Mouse (Mus musculus) limb, embryonic 10.5 days (tissue): Measurements from ENCODE around the gene Acad11. TPM values are rescaled to one million over a fixed set of nuclear protein-coding genes. Genes with fewer than 3 reads are reported as not detected.
A peak's percentile ranks its signal among the peaks of the same experiment; 100 is the strongest.

Experiments used
- DNase-seq: peaks from one replicate; pipeline ENCODE4 v3.0.0-alpha.2; 2017; ENCODE audit warnings: low spot score
- H3K27ac ChIP-seq: fragments of 300-500 bp; sonication (generic); 2 replicates; pipeline ENCODE4 v1.5.1; 2016; ENCODE audit warnings: mild to moderate bottlenecking
- H3K27me3 ChIP-seq: fragments of 300-500 bp; sonication (generic); 2 replicates; pipeline ENCODE4 v1.6.1; 2016; ENCODE audit warnings: low read depth, mild to moderate bottlenecking; ENCODE audit not compliant: poor library complexity, severe bottlenecking
- H3K36me3 ChIP-seq: fragments of 300-500 bp; sonication (generic); 2 replicates; pipeline ENCODE4 v1.6.1; 2016; ENCODE audit warnings: mild to moderate bottlenecking, moderate library complexity
- H3K4me1 ChIP-seq: fragments of 300-500 bp; sonication (generic); 2 replicates; pipeline ENCODE4 v1.6.1; 2016
- H3K4me3 ChIP-seq: fragments of 300-500 bp; sonication (generic); 2 replicates; pipeline ENCODE4 v1.5.1; 2016; ENCODE audit warnings: mild to moderate bottlenecking, moderate library complexity
- H3K9me3 ChIP-seq: fragments of 300-500 bp; sonication (generic); replicated peaks from 2 replicates; pipeline ENCODE4 v1.6.1; 2016; ENCODE audit warnings: mild to moderate bottlenecking
- WGBS: fragments of 180-500 bp; shearing (Covaris S2); methylation state at CpG from one replicate; pipeline ENCODE4 v1.1.7; 2016; 5-methylcytosine and 5-hydroxymethylcytosine counted together
- polyA plus RNA-seq: library from polyadenylated mRNA; unstranded; fragments of >200 nt; fragmentation: Nextera tagmentation; extraction: Ambion mirVana; gene quantifications from 2 replicates; pipeline ENCODE4 v1.2.1, GENCODE M21; 2016

The Acad11 gene
- 9.2 and 10.9 TPM in 2 replicates for polyA plus RNA-seq

DNA sequence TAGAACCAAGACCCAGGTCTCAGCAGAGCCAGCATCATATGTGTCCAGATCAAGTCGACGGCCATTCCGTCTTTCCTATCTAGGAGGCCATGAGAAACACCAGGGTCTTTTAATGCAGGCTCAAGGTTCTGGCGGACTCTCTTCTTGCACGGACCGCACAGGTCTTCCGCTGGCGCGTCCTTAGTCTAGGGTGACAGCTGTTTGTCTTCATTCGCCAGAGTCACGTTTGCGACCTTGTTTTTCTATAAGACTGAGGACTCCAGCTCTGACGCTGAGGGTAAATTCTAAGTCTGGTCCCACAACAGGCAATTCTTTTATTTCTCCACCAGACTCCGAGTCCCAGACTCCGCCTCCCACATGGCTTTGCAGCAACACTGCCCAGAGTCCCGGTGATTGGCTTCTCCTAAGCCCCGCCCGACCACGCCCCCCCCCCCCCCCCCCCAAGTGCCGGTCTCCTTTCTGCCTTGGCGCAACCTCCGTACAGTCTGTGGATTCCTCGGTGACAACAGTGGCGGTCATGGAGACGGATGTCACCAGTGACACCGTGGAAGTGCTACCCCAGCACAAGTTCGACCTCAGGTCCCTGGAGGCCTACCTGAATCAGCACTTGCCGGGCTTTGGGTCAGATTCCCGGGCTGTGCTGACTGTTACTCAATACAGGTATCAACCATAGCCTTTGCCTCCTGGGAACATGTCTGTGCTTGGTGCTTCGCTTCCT, at the start of gene Acad11:
Acad11 (plus strand) TSS at position 134 of the 718 bp plus-strand sequence.
- H3K27ac ChIP-seq, result peak within 1 kb of the TSS; percentile 90
- H3K4me1 ChIP-seq, result peaks cover 18% of the 10 kb centered on the region
- H3K9me3 ChIP-seq, result no peaks in the 10 kb centered on the region
- WGBS, result under 1% methylated on average over 30 of the region's 30 CpGs
- H3K36me3 ChIP-seq, result peaks cover 19% of the 10 kb centered on the region
- H3K4me3 ChIP-seq, result peak within 1 kb of the TSS; percentile 87
- H3K27me3 ChIP-seq, result no peaks in the 10 kb centered on the region
- peak; percentile 87 for DNase-seq

DNA sequence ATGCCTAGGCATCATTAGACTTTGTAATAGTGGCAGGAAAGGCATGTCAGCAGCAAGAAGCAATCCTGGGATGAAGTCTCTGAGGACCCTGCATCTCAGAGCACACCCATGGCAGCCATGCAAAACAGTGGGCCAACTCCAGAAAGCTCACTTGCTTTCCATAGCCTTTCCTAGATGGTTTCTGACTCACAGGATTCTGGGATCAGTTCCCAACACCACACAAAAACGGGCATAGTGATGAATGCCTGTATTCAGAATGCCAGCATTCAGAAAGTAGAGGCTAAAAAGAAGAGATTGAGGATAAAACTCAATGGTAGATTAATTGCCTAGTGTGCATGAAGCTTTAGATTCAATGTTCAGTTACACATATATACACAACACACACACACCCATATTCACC, 48.7 kb upstream of the Acad11 start:
- no peak for DNase-seq
- H3K9me3 ChIP-seq, result no peaks in the 10 kb centered on the region
- peaks cover 39% of the 10 kb centered on the region for H3K36me3 ChIP-seq
- H3K4me1 ChIP-seq, result no peaks in the 10 kb centered on the region
- WGBS, result 64% methylated on average over 1 of the region's 1 CpGs
- no peak overlapping the region for H3K27ac ChIP-seq
- H3K4me3 ChIP-seq, result no peak overlapping the region
- H3K27me3 ChIP-seq, result no peaks in the 10 kb centered on the region

DNA sequence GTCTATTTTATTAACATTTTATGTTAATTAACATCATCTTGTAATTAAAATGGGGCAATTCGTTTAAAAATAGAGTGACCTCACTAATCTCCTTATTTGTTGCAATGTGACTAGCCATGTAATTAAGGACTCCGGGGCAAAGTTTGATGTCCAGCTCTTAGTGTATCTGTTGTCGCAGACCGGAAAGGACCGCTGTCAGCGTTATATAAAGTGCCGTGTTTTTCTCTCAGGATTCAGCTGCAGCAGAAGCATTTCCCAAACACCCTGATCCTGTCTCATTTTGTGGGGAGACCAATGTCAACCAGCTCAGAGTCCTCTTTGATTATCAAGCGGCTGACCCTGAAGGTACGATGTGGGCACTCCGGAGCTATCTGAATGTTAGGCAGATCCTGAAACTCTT, 42.2 kb upstream of the Acad11 start:
- WGBS, result 94% methylated on average over 10 of the region's 10 CpGs
- Histone ChIP-seq H3K27me3 (no peaks in the 10 kb centered on the region), H3K4me1 (no peaks in the 10 kb centered on the region), H3K4me3 (no peak overlapping the region), H3K9me3 (no peaks in the 10 kb centered on the region), H3K36me3 (peaks cover 48% of the 10 kb centered on the region), H3K27ac (no peak overlapping the region)
- DNase-seq, result no peak

DNA sequence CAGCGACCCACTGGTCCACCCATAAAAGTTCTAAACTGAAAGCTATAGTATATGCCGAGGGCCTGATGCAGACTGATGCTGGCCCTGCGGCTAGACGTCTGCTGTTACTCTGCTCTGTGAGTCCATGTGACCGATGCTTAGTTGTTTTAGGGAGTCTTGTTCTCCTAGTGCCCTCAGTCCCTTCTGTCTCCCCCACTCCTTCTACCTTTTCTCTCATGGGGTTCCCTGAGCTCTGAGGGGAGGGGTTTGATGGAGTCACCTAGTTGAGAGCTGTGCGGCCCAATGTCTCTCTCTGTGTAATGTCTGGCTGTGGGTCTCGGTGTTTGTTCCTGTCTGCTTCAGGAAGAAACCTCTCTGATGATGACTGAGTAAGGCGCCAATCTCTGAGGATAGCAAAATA, 36.0 kb upstream of the Acad11 start:
- 98% methylated on average over 8 of the region's 8 CpGs for WGBS
- Histone ChIP-seq H3K27me3 (no peaks in the 10 kb centered on the region), H3K9me3 (no peaks in the 10 kb centered on the region), H3K4me1 (no peaks in the 10 kb centered on the region), H3K36me3 (peaks cover 42% of the 10 kb centered on the region), H3K4me3 (no peak overlapping the region), H3K27ac (no peak overlapping the region)
- DNase-seq, result no peak

DNA sequence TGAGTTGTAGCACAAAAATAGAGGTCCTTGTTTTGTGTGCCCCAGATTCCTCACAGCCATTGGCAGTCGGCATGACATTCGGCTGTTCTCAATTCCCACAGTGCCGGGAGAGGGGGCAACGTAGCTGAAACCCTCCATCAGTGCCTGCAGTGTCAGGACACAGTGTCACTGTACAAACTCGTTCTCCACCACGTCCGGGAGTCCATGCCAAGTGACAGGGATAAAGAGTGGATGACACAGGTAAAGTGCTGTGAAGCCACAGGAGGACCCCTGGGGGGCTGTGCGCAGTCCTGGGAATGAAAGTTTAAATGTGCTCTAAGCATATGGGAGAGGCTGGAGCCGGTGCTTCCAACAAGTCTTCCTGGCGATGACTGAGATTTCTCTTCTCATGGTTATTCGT, 33.3 kb upstream of the Acad11 start:
- Histone ChIP-seq H3K27ac (no peak overlapping the region), H3K36me3 (peaks cover 40% of the 10 kb centered on the region), H3K4me3 (no peak overlapping the region), H3K27me3 (no peaks in the 10 kb centered on the region), H3K9me3 (no peaks in the 10 kb centered on the region), H3K4me1 (0 out of 2 replicates have a peak, but pooled peaks cover under 1% of the 10 kb centered on the region)
- DNase-seq, result no peak
- WGBS, result 89% methylated on average over 11 of the region's 11 CpGs

DNA sequence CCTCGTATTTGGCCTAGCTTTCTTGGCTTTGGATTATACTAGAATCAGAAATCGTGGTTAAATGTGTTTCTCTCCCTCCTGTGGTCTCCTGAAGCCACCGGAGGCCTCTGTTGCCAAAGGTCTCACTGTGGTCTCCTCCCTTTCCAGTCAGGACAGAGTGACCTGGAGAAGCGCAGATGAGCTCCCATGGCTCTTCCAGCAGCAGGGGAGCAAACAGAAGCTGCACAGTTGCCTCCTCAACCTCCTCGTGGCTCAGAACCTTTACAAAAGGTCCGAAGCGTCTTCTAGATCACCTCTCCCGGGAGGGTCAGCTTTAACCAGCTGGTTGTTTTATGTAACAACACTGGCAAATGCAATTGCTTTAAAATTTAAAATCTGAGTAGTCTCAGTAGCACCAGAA, 28.9 kb upstream of the Acad11 start:
- Histone ChIP-seq H3K27me3 (no peaks in the 10 kb centered on the region), H3K36me3 (peaks cover 24% of the 10 kb centered on the region), H3K9me3 (no peaks in the 10 kb centered on the region), H3K4me3 (no peak overlapping the region), H3K4me1 (0 out of 2 replicates have a peak, but pooled peaks cover 6% of the 10 kb centered on the region), H3K27ac (no peak overlapping the region)
- no peak for DNase-seq
- 83% methylated on average over 8 of the region's 8 CpGs for WGBS

DNA sequence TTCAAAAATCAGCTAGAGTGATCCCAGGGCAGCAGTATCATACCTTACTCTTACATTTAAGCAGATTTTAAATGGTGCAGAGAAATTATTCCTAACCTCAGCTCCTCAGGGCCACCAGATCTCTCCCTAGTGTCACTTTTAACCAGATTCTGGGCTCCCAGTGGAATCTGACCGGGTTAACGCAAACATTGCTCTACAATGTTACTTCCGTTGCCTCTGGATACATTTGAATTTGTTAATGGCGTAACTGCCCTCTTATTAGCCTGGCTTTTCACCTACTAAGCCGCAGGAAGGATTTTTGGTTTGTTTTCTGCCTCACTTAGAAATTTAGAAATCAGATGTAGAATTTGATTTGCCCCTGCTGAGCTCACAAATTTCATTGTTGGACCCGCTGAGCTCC, 28.5 kb upstream of the Acad11 start:
- Histone ChIP-seq H3K27me3 (no peaks in the 10 kb centered on the region), H3K4me1 (0 out of 2 replicates have a peak, but pooled peaks cover 6% of the 10 kb centered on the region), H3K27ac (no peak overlapping the region), H3K9me3 (no peaks in the 10 kb centered on the region), H3K36me3 (peaks cover 25% of the 10 kb centered on the region), H3K4me3 (no peak overlapping the region)
- no peak for DNase-seq
- 74% methylated on average over 6 of the region's 6 CpGs for WGBS

DNA sequence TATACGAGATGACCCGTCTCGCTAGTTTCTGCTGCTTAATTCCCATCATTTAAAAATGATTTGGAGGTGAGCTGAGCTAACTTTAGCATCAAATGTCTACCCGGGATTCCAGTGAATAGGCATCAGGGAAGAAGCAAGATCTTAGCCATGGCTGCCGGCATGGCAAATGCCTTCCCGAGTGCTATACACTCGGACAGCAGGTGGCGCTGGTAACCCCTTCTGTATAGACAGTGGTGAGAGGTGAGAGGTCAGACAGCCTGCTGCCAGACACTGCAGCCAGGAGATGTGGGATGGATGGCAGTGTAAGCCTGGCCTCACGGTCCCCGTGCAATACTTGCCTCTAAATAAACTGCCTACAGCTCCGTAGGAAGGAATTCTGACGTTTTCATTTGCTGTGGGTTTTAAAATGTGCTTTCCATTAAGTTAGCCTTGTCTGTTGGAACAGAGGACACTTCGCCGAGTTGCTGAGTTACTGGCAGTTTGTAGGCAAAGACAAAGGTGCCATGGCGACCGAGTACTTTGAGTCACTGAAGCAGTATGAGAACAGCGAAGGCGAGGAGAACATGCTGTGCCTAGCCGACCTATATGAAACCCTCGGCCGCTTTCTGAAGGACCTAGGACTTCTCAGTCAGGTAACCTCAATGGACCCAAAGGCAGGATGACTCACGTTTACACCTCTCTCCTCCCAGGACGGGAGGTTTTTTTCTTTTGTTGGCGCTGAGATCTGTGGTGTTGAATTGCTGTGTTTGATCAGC, 27.7 kb upstream of the Acad11 start:
- H3K4me3 ChIP-seq, result no peak overlapping the region
- peak; percentile 82 for DNase-seq
- no peaks in the 10 kb centered on the region for H3K9me3 ChIP-seq
- H3K36me3 ChIP-seq, result peaks cover 21% of the 10 kb centered on the region
- H3K4me1 ChIP-seq, result 0 out of 2 replicates have a peak, but pooled peaks cover 6% of the 10 kb centered on the region
- WGBS, result 50% methylated on average over 24 of the region's 24 CpGs
- no peak overlapping the region for H3K27ac ChIP-seq
- no peaks in the 10 kb centered on the region for H3K27me3 ChIP-seq

DNA sequence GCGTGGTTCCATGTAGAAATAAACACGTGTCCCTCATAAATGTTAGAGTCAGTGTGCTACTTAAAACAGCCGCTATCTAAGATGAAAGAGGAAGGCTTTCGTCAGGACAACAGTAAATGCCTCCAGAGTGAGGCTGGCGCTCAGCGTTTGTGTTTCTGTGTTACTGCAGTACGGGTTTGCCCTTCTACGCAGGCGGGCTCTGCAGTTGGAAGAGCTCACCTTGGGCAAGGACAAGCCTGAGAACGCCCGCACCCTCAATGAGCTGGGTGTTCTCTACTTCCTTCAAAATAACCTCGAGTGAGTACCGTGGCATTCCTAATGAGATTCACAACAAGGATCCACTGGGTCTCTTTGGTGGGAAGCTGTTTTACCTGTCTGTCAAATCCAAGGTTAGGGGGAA, 24.9 kb upstream of the Acad11 start:
- peaks cover 25% of the 10 kb centered on the region for H3K36me3 ChIP-seq
- H3K9me3 ChIP-seq, result no peaks in the 10 kb centered on the region
- no peak overlapping the region for H3K27ac ChIP-seq
- no peaks in the 10 kb centered on the region for H3K27me3 ChIP-seq
- H3K4me3 ChIP-seq, result no peak overlapping the region
- 90% methylated on average over 13 of the region's 13 CpGs for WGBS
- 0 out of 2 replicates have a peak, but pooled peaks cover 6% of the 10 kb centered on the region for H3K4me1 ChIP-seq
- no peak for DNase-seq

DNA sequence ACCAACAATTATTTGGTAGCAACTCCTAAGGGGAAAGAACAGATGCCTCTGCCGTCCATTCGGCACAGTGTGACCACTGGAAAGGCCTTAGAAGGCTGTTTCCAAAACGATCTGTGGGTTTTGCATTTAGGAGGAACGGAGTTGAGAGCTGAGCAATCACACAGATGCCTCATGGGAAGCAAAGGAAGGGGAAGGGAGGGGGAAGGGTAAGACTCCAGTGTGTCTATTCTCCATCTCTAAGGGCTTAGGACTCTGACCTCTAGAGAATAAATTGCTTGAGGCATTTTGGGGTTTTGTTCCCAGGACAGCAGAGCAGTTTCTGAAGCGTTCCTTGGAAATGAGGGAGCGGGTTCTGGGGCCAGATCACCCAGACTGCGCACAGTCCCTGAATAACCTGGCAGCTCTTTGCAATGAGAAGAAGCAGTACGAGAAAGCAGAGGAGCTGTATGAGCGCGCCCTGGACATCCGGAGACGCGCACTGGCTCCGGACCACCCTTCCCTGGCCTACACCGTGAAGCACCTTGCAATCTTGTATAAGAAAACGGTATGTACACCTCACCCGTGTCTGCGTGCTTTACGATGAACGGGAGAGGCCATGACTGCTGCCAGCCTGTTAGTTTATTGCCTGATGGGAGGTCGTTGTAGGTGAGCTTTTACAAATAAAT, 24.0 kb upstream of the Acad11 start:
- WGBS, result 92% methylated on average over 21 of the region's 21 CpGs
- Histone ChIP-seq H3K27me3 (no peaks in the 10 kb centered on the region), H3K27ac (no peak overlapping the region), H3K9me3 (no peaks in the 10 kb centered on the region), H3K4me1 (0 out of 2 replicates have a peak, but pooled peaks cover 6% of the 10 kb centered on the region), H3K36me3 (peaks cover 25% of the 10 kb centered on the region), H3K4me3 (no peak overlapping the region)
- no peak for DNase-seq

DNA sequence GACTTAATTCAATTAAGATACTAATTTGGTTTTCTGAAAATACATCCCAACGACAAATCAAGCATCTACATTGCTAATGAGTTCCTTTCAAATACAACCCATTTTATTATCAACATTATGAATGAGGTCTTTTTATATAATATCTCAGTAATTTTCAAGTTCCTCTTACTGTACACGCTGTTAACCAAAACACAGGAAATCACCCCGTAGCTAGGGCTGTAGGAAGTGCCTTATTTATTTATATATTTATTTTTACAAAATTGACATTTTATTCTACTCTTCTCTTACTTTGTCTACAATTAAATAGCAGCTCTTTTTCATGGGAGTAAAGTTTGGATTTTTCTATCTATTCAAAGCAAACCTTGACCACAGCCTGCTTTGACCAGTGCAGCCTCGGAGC, 23.4 kb upstream of the Acad11 start:
- 0 out of 2 replicates have a peak, but pooled peaks cover 6% of the 10 kb centered on the region for H3K4me1 ChIP-seq
- DNase-seq, result no peak
- 94% methylated on average over 4 of the region's 4 CpGs for WGBS
- H3K9me3 ChIP-seq, result no peaks in the 10 kb centered on the region
- H3K27me3 ChIP-seq, result no peaks in the 10 kb centered on the region
- no peak overlapping the region for H3K4me3 ChIP-seq
- H3K27ac ChIP-seq, result no peak overlapping the region
- peaks cover 25% of the 10 kb centered on the region for H3K36me3 ChIP-seq

DNA sequence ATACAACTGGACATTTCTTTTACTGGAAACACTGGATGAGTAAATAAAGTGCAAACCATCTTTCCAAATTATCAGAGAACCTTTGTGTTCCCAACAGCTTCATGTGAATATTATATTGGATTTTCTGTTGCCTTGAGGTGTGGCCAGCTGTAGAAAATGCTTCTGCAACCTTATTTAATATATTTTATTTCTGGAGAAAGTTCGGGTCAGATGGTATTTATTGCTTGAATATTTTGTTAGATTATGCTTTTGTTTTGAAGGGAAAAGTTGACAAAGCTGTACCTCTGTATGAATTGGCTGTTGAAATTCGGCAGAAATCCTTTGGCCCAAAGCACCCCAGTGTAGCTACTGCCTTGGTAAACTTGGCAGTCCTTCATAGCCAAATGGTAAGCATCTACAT, 22.8 kb upstream of the Acad11 start, which contains the start of gene Gm28305:
Gm28305 (plus strand) TSS at position 301 of the 400 bp plus-strand sequence.
- Histone ChIP-seq H3K4me3 (no peak within 1 kb of the TSS), H3K27ac (no peak within 1 kb of the TSS), H3K4me1 (0 out of 2 replicates have a peak, but pooled peaks cover under 1% of the 10 kb centered on the region), H3K9me3 (no peaks in the 10 kb centered on the region), H3K36me3 (peaks cover 25% of the 10 kb centered on the region), H3K27me3 (no peaks in the 10 kb centered on the region)
- WGBS, result 72% methylated on average over 2 of the region's 2 CpGs
- no peak for DNase-seq

DNA sequence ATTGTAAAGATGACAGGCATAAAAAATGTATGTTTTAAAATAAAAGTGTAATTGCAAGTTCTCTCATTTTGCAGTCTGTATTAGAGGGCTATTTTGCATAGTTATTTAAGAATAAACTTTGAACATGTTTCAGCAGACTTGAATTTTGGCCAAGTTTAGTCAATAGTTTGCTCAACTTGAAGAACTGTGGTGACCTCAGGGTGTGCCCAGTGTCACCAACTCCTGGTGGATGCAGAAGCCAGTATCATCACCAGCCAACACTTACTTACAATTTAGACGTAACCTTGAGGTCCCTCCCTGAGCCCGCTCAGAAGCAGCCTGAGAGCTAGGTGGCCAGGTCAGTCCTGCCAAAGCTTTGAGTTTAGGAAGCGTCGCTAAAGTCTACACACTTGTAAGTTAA, 19.5 kb upstream of the Acad11 start:
- no peak overlapping the region for H3K4me3 ChIP-seq
- H3K9me3 ChIP-seq, result no peaks in the 10 kb centered on the region
- whole genome bisulfite sequencing, result 86% methylated on average over 4 of the region's 4 CpGs
- no peak for DNase-seq
- peaks cover 40% of the 10 kb centered on the region for H3K36me3 ChIP-seq
- H3K27ac ChIP-seq, result no peak overlapping the region
- no peaks in the 10 kb centered on the region for H3K27me3 ChIP-seq
- H3K4me1 ChIP-seq, result no peaks in the 10 kb centered on the region
